Mouse (Mus musculus) liver, embryonic 13.5 days (tissue): ENCODE measurements around the gene Mief2. TPM values are rescaled to one million over a fixed set of nuclear protein-coding genes. Genes with fewer than 3 reads are reported as not detected.

ENCODE experiments used
- ATAC-seq: fragments of 200-750 bp; cut with Nextera tagmentation; 2 replicates; pipeline ENCODE4 v1.8.0; 2017; ENCODE audit warnings: low read depth, mild to moderate bottlenecking, moderate number of reproducible peaks, moderate library complexity
- DNase-seq: peaks from one replicate; pipeline ENCODE4 v3.0.0; 2022
- H3K27ac ChIP-seq: fragments of 300-500 bp; sonication (generic); 2 replicates; pipeline ENCODE4 v1.5.1; 2015; ENCODE audit warnings: moderate library complexity, mild to moderate bottlenecking, inconsistent platforms
- H3K27me3 ChIP-seq: fragments of 300-500 bp; sonication (generic); 2 replicates; pipeline ENCODE4 v1.6.1; 2015; ENCODE audit warnings: mild to moderate bottlenecking, inconsistent platforms
- H3K36me3 ChIP-seq: fragments of 300-500 bp; sonication (generic); 2 replicates; pipeline ENCODE4 v1.6.1; 2015; ENCODE audit warnings: mild to moderate bottlenecking, inconsistent platforms
- H3K4me1 ChIP-seq: fragments of 300-500 bp; sonication (generic); replicated peaks from 2 replicates; pipeline ENCODE4 v1.6.1; 2015; ENCODE audit warnings: inconsistent platforms
- H3K4me2 ChIP-seq: fragments of 300-500 bp; sonication (generic); 2 replicates; pipeline ENCODE4 v1.6.1; 2015; ENCODE audit warnings: inconsistent platforms, mild to moderate bottlenecking, moderate library complexity
- H3K4me3 ChIP-seq: fragments of 300-500 bp; sonication (generic); replicated peaks from 2 replicates; pipeline ENCODE4 v1.5.1; 2015; ENCODE audit warnings: mild to moderate bottlenecking, inconsistent platforms
- H3K9ac ChIP-seq: fragments of 300-500 bp; sonication (generic); 2 replicates; pipeline ENCODE4 v1.6.1; 2015; ENCODE audit warnings: mild to moderate bottlenecking, inconsistent platforms
- H3K9me3 ChIP-seq: fragments of 300-500 bp; sonication (generic); replicated peaks from 2 replicates; pipeline ENCODE4 v1.6.1; 2016; ENCODE audit warnings: inconsistent platforms
- WGBS: fragments of 180-500 bp; shearing (Covaris S2); methylation state at CpG from one replicate; pipeline ENCODE4 v1.1.7; 2015; ENCODE audit not compliant: insufficient replicate concordance; 5-methylcytosine and 5-hydroxymethylcytosine counted together
- polyA plus RNA-seq: library from polyadenylated mRNA; unstranded; fragments of >200 nt; fragmentation: Nextera tagmentation; extraction: Ambion mirVana; gene quantifications from 2 replicates; pipeline ENCODE4 v1.2.1, GENCODE M21; 2015

Mief2 gene
- polyA plus RNA-seq, 1 experiment from 2014 or later: 3.0 TPM

DNA sequence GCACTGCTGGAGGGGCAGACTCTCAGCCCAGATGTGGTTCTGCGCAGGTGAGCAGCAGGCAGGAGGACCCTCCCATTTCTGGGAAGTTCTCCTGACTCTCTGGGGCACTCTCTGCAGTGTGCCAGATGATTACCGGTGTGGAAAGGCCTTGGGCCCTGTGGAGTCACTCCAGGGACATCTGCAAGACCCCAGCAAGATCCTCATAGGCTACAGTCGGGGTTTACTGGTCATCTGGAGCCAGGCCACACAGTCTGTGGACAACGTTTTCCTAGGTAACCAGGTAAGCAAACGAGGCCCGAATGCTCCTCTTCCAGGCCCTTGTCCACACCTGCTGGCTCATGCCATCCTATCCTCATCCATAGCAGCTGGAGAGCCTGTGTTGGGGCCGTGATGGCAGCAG is 22.1 kb upstream of the Mief2 start:
- Histone ChIP-seq H3K4me2 (no peak overlapping the region), H3K27me3 (no peaks in the 10 kb centered on the region), H3K9ac (no peak overlapping the region), H3K27ac (no peak overlapping the region), H3K4me1 (peaks cover 21% of the 10 kb centered on the region), H3K36me3 (peaks cover 63% of the 10 kb centered on the region), H3K4me3 (no peak overlapping the region), H3K9me3 (no peaks in the 10 kb centered on the region)
- DNase-seq: no peak
- WGBS: 83% methylated on average over 7 of the region's 7 CpGs
- ATAC-seq: no peak

- H3K36me3 ChIP-seq: peaks cover 71% of the 10 kb centered on the region
- 83% methylated on average over 14 of the region's 14 CpGs for WGBS
- no peak overlapping the region for H3K9ac ChIP-seq
- H3K4me1 ChIP-seq: peaks cover 14% of the 10 kb centered on the region
- DNase-seq (no peak), ATAC-seq (no peak)
- H3K4me2 ChIP-seq: no peak overlapping the region
- H3K27ac ChIP-seq: no peak overlapping the region
- H3K9me3 ChIP-seq: no peaks in the 10 kb centered on the region
- no peaks in the 10 kb centered on the region for H3K27me3 ChIP-seq
- H3K4me3 ChIP-seq: no peak overlapping the region
Measured at GRCm38 (mm10) chr11:60706696-60707480, 21.3 kb upstream of the Mief2 start.

DNA sequence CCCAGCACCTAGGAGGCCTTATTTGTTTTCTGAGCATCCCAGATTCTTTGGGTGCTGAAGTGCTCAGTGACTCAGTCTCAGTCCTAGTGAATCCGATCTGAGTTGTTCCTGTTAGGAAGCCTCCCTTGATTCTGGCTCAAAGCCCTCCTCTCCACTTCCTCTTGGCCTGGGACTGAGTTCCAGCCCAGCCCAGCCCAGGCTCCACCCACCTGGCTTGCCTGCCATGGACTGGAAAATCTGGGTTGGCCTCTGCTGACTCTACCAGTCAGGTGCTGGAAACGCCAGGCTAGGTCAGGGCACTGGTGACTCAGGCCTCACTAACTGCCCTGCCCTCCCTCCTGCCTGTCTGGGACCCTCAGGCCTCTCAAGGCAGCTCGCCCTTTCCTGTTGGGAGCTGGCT is 20.5 kb upstream of the Mief2 start:
- ATAC-seq (no peak), DNase-seq (no peak)
- no peaks in the 10 kb centered on the region for H3K9me3 ChIP-seq
- H3K4me3 ChIP-seq: no peak overlapping the region
- H3K27me3 ChIP-seq: no peaks in the 10 kb centered on the region
- H3K4me1 ChIP-seq: peaks cover 8% of the 10 kb centered on the region
- H3K4me2 ChIP-seq: no peak overlapping the region
- H3K36me3 ChIP-seq: peaks cover 79% of the 10 kb centered on the region
- 71% methylated on average over 3 of the region's 3 CpGs for WGBS
- H3K27ac ChIP-seq: no peak overlapping the region
- no peak overlapping the region for H3K9ac ChIP-seq

GRCm38 (mm10) chr11:60708631-60709030 is 19.6 kb upstream of the Mief2 start:
- no peaks in the 10 kb centered on the region for H3K9me3 ChIP-seq
- no peak overlapping the region for H3K4me2 ChIP-seq
- no peak for ATAC-seq
- 85% methylated on average over 10 of the region's 10 CpGs for WGBS
- no peak overlapping the region for H3K27ac ChIP-seq
- no peaks in the 10 kb centered on the region for H3K27me3 ChIP-seq
- peaks cover 89% of the 10 kb centered on the region for H3K36me3 ChIP-seq
- H3K4me3 ChIP-seq: no peak overlapping the region
- DNase-seq: no peak
- no peak overlapping the region for H3K9ac ChIP-seq
- H3K4me1 ChIP-seq: no peaks in the 10 kb centered on the region

DNA sequence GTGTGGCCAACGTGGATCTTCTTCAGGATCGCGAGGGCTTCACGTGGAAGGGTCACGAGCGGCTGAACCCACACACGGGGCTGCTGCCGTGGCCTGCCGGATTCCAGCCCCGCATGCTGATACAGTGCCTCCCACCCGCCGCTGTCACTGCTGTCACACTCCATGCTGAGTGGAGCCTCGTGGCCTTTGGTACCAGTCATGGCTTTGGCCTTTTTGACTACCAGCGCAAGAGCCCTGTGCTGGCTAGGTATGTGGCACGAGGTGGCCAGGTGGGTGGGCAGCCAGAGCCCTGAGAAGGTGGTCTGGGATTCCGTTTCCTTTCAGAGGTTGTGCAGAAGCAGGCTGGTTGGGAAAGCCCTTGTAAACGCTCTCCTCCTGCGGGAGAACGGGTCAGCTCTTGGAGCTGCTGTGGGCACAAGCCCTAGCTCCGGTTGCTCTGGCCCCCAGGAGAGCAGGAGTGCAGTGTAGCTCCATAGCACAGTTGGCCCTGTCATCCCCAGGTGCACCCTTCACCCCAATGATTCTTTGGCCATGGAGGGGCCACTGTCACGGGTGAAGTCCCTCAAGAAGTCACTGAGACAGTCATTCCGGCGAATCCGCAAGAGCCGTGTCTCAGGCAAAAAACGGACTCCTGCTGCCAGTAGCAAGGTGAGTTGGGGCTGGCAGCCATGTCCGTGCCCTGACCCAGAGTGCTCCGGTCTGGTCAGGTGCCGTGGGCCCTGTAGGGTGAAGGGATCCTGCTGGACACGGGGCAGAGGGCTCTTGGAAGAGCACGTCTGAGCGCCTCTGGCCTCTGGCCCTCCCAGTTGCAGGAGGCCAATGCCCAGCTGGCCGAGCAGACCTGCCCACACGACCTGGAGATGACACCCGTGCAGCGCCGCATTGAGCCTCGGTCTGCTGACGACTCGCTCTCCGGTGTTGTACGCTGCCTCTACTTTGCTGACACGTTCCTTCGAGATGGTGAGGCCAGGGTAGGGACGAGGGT is 18.4 kb upstream of the Mief2 start:
- H3K27me3 ChIP-seq: no peaks in the 10 kb centered on the region
- DNase-seq: no peak
- H3K36me3 ChIP-seq: peaks cover 93% of the 10 kb centered on the region
- 87% methylated on average over 45 of the region's 45 CpGs for WGBS
- ATAC-seq: no peak
- H3K4me3 ChIP-seq: no peak overlapping the region
- no peaks in the 10 kb centered on the region for H3K4me1 ChIP-seq
- no peaks in the 10 kb centered on the region for H3K9me3 ChIP-seq
- H3K27ac ChIP-seq: no peak overlapping the region
- no peak overlapping the region for H3K9ac ChIP-seq
- no peak overlapping the region for H3K4me2 ChIP-seq

DNA sequence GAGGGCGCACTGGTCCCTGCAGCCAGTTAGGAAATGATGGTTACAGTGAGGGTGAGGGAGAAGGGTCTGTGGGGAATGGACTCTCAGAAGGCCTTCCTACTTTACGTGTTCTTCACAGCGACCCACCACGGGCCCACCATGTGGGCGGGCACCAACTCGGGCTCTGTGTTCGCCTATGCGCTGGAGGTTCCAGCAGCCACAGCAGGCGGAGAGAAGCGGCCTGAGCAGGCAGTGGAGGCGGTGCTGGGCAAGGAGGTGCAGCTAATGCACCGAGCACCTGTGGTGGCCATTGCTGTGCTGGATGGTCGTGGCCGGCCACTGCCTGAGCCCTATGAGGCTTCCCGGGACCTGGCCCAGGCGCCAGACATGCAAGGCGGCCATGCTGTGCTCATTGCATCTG is 17.0 kb upstream of the Mief2 start:
- Histone ChIP-seq H3K27ac (no peak overlapping the region), H3K9ac (no peak overlapping the region), H3K4me1 (no peaks in the 10 kb centered on the region), H3K36me3 (peaks cover 99% of the 10 kb centered on the region), H3K9me3 (no peaks in the 10 kb centered on the region), H3K27me3 (no peaks in the 10 kb centered on the region), H3K4me2 (no peak overlapping the region), H3K4me3 (no peak overlapping the region)
- no peak for DNase-seq
- ATAC-seq: no peak
- 89% methylated on average over 17 of the region's 17 CpGs for WGBS

- ATAC-seq (no peak), DNase-seq (no peak)
- Histone ChIP-seq H3K4me1 (no peaks in the 10 kb centered on the region), H3K4me2 (no peak overlapping the region), H3K36me3 (peaks cover 99% of the 10 kb centered on the region), H3K9ac (no peak overlapping the region), H3K27me3 (no peaks in the 10 kb centered on the region), H3K4me3 (no peak overlapping the region), H3K9me3 (no peaks in the 10 kb centered on the region), H3K27ac (no peak overlapping the region)
- 86% methylated on average over 18 of the region's 18 CpGs for WGBS
Measured at GRCm38 (mm10) chr11:60712040-60712439, 16.2 kb upstream of the Mief2 start.

- H3K4me2 ChIP-seq: no peak overlapping the region
- H3K4me3 ChIP-seq: no peak overlapping the region
- 83% methylated on average over 13 of the region's 13 CpGs for WGBS
- H3K4me1 ChIP-seq: no peaks in the 10 kb centered on the region
- H3K27ac ChIP-seq: no peak overlapping the region
- ATAC-seq (no peak), DNase-seq (no peak)
- no peaks in the 10 kb centered on the region for H3K27me3 ChIP-seq
- no peaks in the 10 kb centered on the region for H3K9me3 ChIP-seq
- H3K9ac ChIP-seq: no peak overlapping the region
- H3K36me3 ChIP-seq: peaks cover 100% of the 10 kb centered on the region
Measured at GRCm38 (mm10) chr11:60712639-60713255, 15.5 kb upstream of the Mief2 start.

GRCm38 (mm10) chr11:60715833-60716232 is 12.4 kb upstream of the Mief2 start:
- H3K4me3 ChIP-seq: no peak overlapping the region
- H3K27me3 ChIP-seq: no peaks in the 10 kb centered on the region
- ATAC-seq: no peak
- H3K9ac ChIP-seq: no peak overlapping the region
- H3K4me1 ChIP-seq: peaks cover 9% of the 10 kb centered on the region; the same call in 1 of the 2 replicates
- DNase-seq: no peak
- no peaks in the 10 kb centered on the region for H3K9me3 ChIP-seq
- H3K27ac ChIP-seq: no peak overlapping the region
- H3K4me2 ChIP-seq: no peak overlapping the region
- peaks cover 100% of the 10 kb centered on the region for H3K36me3 ChIP-seq
- WGBS: 90% methylated on average over 5 of the region's 5 CpGs

GRCm38 (mm10) chr11:60719263-60719662 is 8.9 kb upstream of the Mief2 start:
- ATAC-seq (0 out of 2 replicates have a peak, but pooled peaks have one; percentile 29), DNase-seq (no peak)
- WGBS: 48% methylated on average over 5 of the region's 5 CpGs
- Histone ChIP-seq H3K4me2 (no peak overlapping the region), H3K4me3 (no peak overlapping the region), H3K9me3 (no peaks in the 10 kb centered on the region), H3K9ac (no peak overlapping the region), H3K27ac (no peak overlapping the region), H3K36me3 (peaks cover 100% of the 10 kb centered on the region), H3K27me3 (no peaks in the 10 kb centered on the region), H3K4me1 (peaks cover 9% of the 10 kb centered on the region; the same call in 1 of the 2 replicates)
